Mouse (Mus musculus) A20 (cell line): Measurements from ENCODE around the gene Ormdl2.

Source experiments
- DNase-seq: peaks from one replicate; pipeline ENCODE4 v3.0.0-alpha.2; 2011; ENCODE audit warnings: low read depth, low spot score

The Ormdl2 gene

DNA sequence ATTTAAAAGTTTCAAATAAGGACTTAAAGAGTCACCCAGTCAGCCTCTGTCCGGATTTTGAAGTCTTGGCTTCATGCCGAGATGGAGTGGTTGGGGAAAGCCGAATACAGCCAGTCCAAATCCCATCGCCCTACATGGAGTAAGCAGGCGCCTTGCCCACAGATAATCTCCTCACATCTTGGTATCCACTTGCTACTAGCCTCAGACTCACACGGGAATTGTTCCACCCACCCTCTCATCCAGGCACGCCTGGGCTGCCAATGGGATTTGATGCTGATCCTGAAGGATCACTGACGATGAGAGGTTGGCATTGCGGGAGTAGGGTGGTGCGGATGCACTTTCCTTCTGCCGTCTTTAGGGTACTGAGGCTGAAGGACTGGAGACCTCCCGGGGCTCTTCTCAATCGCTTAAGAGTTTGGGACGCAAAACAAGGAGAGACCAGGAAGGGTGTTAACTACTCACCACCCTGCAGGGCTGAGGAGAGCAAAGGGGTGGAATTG, 17.6 kb downstream of the Ormdl2 start, which contains the start of gene Dnajc14:
Gene Dnajc14, plus strand, starts transcription at position 292 of the 500 bp plus-strand sequence.
- DNase-seq, result no peak

GRCm38 (mm10) chr10:128803361-128803760, 18.1 kb downstream of the Ormdl2 start:
- DNase-seq, result no peak

DNA sequence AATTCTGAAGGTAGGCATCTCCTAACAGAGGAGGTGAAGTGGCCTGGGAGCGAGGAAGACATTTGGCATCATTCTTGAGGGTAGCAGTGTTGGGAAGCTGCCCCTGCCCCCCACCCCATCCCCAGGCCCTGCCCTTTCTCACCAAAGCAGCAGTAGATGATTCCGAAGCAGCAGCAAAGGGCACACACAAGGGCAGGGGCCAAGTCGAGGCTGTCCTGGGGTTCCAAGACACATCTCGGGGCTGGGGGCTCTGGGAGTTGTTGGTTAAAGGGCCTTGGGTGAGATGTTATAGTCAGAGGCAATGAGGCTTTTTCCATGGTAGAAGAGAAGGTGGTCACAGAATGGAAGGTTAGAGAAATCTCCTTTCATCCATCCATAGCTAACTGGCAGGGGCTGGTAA, 18.5 kb downstream of the Ormdl2 start:
- DNase-seq, result no peak

DNA sequence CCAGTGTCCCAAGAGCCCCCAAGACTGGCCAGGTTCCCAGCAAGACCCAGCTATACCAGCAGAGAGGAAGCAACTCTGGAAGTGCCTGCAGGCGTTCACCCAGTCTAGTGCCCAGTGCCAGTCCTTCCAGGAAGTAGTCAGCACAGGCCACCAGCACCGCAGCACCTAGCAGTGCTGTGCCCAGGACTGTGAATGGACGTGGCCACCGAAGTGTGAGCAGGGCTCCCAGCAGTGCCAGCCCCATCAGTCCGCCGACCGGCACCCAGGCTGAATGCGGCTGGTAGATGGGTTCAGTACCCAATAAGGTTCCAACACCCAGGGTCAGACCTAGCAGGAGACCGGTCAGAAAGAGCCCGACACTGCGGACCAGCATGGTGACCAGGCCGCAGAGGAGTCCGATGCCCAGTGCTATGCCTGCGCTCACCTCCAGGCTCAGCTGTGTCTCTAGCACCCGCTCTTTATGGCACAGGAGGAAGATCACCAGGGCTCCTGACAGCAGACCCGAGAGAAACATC, 19.4 kb downstream of the Ormdl2 start:
- no peak for DNase-seq

GRCm38 (mm10) chr10:128798676-128799075, 22.8 kb downstream of the Ormdl2 start:
- DNase-seq, result no peak

DNA sequence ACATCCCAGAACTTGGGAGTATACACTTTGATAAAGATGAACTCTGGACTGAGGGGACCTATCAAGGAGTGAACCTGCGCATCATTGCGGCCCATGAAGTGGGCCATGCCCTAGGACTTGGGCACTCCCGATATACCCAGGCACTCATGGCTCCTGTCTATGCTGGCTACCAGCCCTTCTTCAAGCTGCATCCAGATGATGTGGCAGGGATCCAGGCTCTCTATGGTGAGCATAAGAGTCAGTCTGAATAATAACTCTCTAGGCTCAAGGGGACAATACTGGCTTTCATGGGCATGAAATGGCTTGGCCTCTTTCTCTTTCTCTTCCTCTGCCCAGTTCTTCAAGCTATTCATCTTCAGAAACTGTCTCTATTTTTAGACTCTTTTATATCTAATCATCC, 25.9 kb downstream of the Ormdl2 start:
- DNase-seq, result no peak

- DNase-seq, result no peak
Measured at GRCm38 (mm10) chr10:128794391-128794790, 27.1 kb downstream of the Ormdl2 start.

DNA sequence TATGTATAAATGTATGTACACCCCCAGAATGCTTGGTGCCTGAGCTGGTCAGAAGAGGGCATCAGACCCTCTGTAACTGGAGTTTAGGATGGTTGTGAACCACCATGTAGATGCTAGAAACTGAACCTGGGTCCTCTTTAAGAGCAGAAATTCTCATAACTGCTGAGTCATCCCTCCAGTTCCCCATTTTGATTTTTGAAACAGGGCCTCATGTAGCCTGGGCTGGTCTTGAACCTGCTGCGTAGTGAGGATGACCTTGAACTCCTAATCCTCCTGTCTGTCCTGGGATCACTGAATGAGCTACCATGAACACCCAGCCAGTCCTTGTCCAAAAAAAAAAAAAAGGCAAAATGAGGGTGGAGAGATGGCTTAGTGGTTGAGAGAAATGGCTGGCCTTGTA, 28.2 kb downstream of the Ormdl2 start:
- DNase-seq, result no peak

DNA sequence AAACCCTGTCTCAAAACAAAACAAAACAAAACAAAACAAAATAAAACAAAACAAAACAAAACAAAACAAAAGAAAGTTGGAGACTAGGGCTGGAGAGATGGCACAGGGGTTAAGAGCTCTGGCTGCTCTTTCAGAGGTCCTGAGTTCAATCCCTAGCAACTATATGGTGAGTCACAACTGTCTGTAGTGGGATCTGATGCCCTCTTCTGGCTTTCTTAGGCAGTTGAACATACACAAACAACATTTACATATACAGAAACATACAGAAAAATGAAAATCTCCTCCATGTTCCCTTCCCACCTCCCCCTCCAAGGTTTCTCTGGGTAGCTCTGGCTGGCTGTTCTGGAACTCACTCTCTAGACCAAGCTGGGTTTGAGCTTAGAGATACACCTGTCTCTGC, 29.4 kb downstream of the Ormdl2 start:
- no peak for DNase-seq

GRCm38 (mm10) chr10:128790398-128791124, 30.9 kb downstream of the Ormdl2 start, which contains the start of gene Mmp19:
Mmp19 (plus strand) TSS chr10:128790910.
- no peak for DNase-seq

- DNase-seq, result no peak
Measured at GRCm38 (mm10) chr10:128780200-128780599, 41.2 kb downstream of the Ormdl2 start.

DNA sequence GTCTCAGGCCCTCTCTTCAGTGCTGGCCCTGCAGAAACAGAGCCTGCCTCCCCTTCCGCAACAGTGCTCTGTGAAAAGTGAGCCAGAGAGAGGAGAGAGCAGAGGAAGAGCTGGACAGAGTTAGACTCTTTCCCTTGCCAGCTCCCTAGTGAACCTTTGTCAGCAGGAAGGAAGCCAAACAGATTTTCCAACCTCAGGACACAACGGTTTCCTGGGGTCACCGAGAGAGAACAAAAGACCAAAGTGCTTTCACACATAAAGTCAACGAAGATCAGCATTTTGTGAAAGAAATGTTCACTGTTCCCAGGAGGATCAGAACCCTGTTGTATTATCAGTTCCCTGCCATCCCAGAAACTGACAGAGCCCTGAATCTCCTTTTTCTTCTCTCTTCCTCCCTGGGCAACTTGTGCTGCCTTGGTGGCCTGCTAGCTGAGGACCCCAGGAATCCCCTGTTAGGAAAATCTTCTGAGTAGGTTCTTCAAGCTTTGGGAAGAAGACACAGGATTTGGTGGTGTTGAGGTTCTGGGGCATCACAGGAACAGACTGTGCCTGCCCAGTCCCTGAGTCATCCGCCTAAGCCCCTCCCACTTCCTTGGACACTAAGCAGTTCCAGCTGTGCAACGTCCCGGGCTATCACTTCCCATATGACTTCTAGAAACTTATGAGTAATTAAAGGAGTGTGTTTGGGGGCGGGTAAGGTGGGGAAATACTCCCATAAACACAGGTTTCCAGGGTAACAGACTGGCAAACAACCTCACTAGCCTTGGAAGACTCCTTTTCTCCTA, 42.2 kb downstream of the Ormdl2 start:
- no peak for DNase-seq

DNA sequence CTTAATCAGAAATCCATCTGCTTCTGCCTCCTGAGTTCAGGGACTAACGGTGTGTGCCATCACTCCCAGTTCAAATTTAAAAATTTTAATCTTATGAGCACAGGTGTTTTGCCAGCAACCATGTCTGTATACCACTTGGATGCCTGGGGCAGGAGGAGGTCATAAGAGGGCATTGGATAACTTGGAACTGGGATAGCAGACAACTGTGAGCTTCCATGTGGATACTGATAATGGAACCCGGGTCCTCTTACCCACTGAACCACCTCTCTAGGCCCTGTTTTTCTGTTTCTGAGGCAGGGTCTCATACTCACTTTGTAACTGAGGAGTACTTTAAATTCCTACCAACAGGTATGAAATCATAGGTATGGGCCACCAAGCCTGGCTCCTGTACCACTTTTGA, 43.0 kb downstream of the Ormdl2 start:
- DNase-seq, result no peak

DNA sequence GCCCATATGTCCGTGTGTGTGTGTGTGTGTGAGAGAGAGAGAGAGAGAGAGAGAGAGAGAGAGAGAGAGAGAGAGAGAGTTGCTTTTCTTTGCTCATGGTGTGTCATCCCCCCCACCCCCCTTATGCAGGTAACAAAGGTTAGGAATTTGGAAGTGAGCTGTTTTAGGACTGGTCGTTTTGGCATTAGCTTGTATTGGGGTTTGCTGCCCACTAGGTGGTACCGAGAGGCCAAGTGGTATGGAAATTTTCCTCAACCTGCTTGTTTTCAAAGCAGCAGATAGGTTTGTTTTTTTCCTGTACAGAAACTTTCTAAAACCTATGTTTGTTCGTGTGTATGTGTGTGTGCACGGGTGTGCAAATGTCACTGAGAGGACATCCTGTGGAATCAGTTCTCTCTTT, 47.8 kb downstream of the Ormdl2 start:
- peak; percentile 46 for DNase-seq

DNA sequence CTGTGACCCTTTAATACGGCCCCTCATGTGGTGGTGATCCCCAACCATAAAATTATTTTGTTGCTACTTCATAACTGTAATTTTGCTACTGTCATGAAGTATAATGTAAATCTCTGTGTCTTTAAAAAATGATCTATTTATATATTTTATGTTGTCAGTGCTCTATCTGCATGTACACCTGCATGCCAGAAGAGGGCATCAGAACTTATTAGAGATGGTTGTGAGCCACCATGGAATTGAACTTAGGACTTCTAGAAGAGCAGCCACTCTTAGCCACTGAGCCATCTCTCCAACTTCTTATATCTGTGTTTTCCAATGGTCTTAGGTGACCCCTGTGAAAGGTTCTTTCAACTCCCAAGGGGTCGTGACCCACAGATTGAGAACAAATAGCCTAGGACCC, 48.5 kb downstream of the Ormdl2 start:
- DNase-seq, result peak; percentile 28
